Mouse (Mus musculus) limb, embryonic 11.5 days (tissue): ENCODE data around the gene Paf1. TPM values are rescaled to one million over a fixed set of nuclear protein-coding genes. Genes with fewer than 3 reads are reported as not detected.

Experiments used
- ATAC-seq: fragments of 200-750 bp; cut with Nextera tagmentation; 2 replicates; pipeline ENCODE4 v1.8.0; 2017; ENCODE audit warnings: low read depth; ENCODE audit not compliant: insufficient number of reproducible peaks, low FRiP score, low TSS enrichment
- DNase-seq: peaks from one replicate; pipeline ENCODE4 v3.0.0-alpha.2; 2015; ENCODE audit warnings: low spot score
- H3K27ac ChIP-seq: fragments of 300-500 bp; sonication (generic); replicated peaks from 2 replicates; pipeline ENCODE4 v1.5.1; 2014; ENCODE audit warnings: low read depth, mild to moderate bottlenecking, low read length
- H3K27me3 ChIP-seq: fragments of 300-500 bp; sonication (generic); 2 replicates; pipeline ENCODE4 v1.6.1; 2014; ENCODE audit warnings: mild to moderate bottlenecking, low read length, mixed read lengths; ENCODE audit not compliant: control insufficient read depth, insufficient read depth
- H3K36me3 ChIP-seq: fragments of 300-500 bp; sonication (generic); 2 replicates; pipeline ENCODE4 v1.6.1; 2014; ENCODE audit warnings: mild to moderate bottlenecking, low read length, moderate library complexity, mixed read lengths; ENCODE audit not compliant: control insufficient read depth, insufficient read depth
- H3K4me1 ChIP-seq: fragments of 300-500 bp; sonication (generic); 2 replicates; pipeline ENCODE4 v1.6.1; 2014; ENCODE audit warnings: low read length, mixed read lengths; ENCODE audit not compliant: control insufficient read depth, insufficient read depth
- H3K4me2 ChIP-seq: fragments of 300-500 bp; sonication (generic); 2 replicates; pipeline ENCODE4 v1.6.1; 2014; ENCODE audit warnings: low read depth, mild to moderate bottlenecking, moderate library complexity; ENCODE audit not compliant: severe bottlenecking
- H3K4me3 ChIP-seq: fragments of 300-500 bp; sonication (generic); 2 replicates; pipeline ENCODE4 v1.5.1; 2014; ENCODE audit warnings: low read depth, low read length
- H3K9ac ChIP-seq: fragments of 300-500 bp; sonication (generic); 2 replicates; pipeline ENCODE4 v1.6.1; 2014; ENCODE audit warnings: mild to moderate bottlenecking, low read length
- H3K9me3 ChIP-seq: fragments of 300-500 bp; sonication (generic); 2 replicates; pipeline ENCODE4 v1.6.1; 2016; ENCODE audit warnings: low read length; ENCODE audit not compliant: control insufficient read depth
- WGBS: fragments of 180-500 bp; shearing (Covaris S2); extraction: QIAGEN DNeasy Blood & Tissue Kit; methylation state at CpG from one replicate; pipeline ENCODE4 v1.1.7; 2014; 5-methylcytosine and 5-hydroxymethylcytosine counted together
- polyA plus RNA-seq: library from polyadenylated mRNA; unstranded; fragments of >200 nt; fragmentation: Nextera tagmentation; extraction: Ambion mirVana; gene quantifications from 2 replicates; pipeline ENCODE4 v1.2.1, GENCODE M21; 2014

The Paf1 gene
- polyA plus RNA-seq, 1 experiment from 2014 or later, result 83.5 TPM

- WGBS, result 59% methylated on average over 13 of the region's 13 CpGs
- no peak overlapping the region for H3K4me2 ChIP-seq
Measured at GRCm38 (mm10) chr7:28447865-28448820, 55.4 kb downstream of the Paf1 start.

More at GRCm38 (mm10) chr7:28447865-28448820, 55.4 kb downstream of the Paf1 start:
- Histone ChIP-seq H3K9ac (no peak overlapping the region), H3K9me3 (no peaks in the 10 kb centered on the region), H3K36me3 (no peaks in the 10 kb centered on the region), H3K4me3 (no peak overlapping the region), H3K27me3 (no peaks in the 10 kb centered on the region), H3K4me1 (peaks cover 6% of the 10 kb centered on the region), H3K27ac (no peak overlapping the region)
- ATAC-seq (no peak), DNase-seq (no peak)

Other genes starting within 250 kb of the Paf1 start
- 55.7 and 56.1 TPM in 2 replicates for gene Fbl, start 223.2 kb upstream of the Paf1 start, polyA plus RNA-seq
- gene Dyrk1b, start 213.5 kb upstream of the Paf1 start, polyA plus RNA-seq, result 19.2 and 20.1 TPM in 2 replicates
- 12.8 and 16.2 TPM in 2 replicates for gene Eid2, start 125.1 kb upstream of the Paf1 start, polyA plus RNA-seq
- gene Eid2b, start 115.2 kb upstream of the Paf1 start, polyA plus RNA-seq, result 11.4 TPM in 2 replicates
- gene Selenov, start 101.8 kb upstream of the Paf1 start, polyA plus RNA-seq, result 0.41 TPM in 1 of 2 replicates, not detected in the other
- gene Dll3, start 90.7 kb upstream of the Paf1 start, polyA plus RNA-seq, result 2.7 and 4.3 TPM in 2 replicates
- 184 and 205 TPM in 2 replicates for gene Timm50, start 80.9 kb upstream of the Paf1 start, polyA plus RNA-seq
- 89.0 and 94.7 TPM in 2 replicates for gene Supt5, start 54.2 kb upstream of the Paf1 start, polyA plus RNA-seq
- 1,100 and 1,120 TPM in 2 replicates for gene Rps16, start 42.3 kb upstream of the Paf1 start, polyA plus RNA-seq
- gene Plekhg2, start 20.4 kb upstream of the Paf1 start, polyA plus RNA-seq, result 73.2 and 79.6 TPM in 2 replicates
- gene Zfp36, start 12.7 kb upstream of the Paf1 start, polyA plus RNA-seq, result 5.6 and 6.1 TPM in 2 replicates
- gene Med29, start 243 bp upstream of the Paf1 start, polyA plus RNA-seq, result 51.5 and 53.5 TPM in 2 replicates
- 5.8 and 7.5 TPM in 2 replicates for gene Gmfg, start 44.5 kb downstream of the Paf1 start, polyA plus RNA-seq
- gene Lrfn1, start 59.0 kb downstream of the Paf1 start, polyA plus RNA-seq, result 5.8 and 6.3 TPM in 2 replicates
- gene Ifnl2, start 117.5 kb downstream of the Paf1 start, polyA plus RNA-seq, result not detected in 2 replicates
- gene Ifnl3, start 129.9 kb downstream of the Paf1 start, polyA plus RNA-seq, result not detected in 2 replicates
- gene Sycn, start 147.9 kb downstream of the Paf1 start, polyA plus RNA-seq, result not detected in 2 replicates
- gene Nccrp1, start 154.3 kb downstream of the Paf1 start, polyA plus RNA-seq, result not detected in 2 replicates
- gene Samd4b, start 205.2 kb downstream of the Paf1 start, polyA plus RNA-seq, result 37.5 and 37.6 TPM in 2 replicates
- 37.4 and 44.5 TPM in 2 replicates for gene Pak4, start 205.2 kb downstream of the Paf1 start, polyA plus RNA-seq
- not detected in 2 replicates for gene Acp7, start 238.4 kb downstream of the Paf1 start, polyA plus RNA-seq